Mouse (Mus musculus) heart, postnatal 10 days (tissue): ENCODE data around the gene Cacna1a. TPM values are rescaled to one million over a fixed set of nuclear protein-coding genes. Genes with fewer than 3 reads are reported as not detected.
"Not testable (repeated sequence)": the region's sequence is repeated elsewhere in the genome, so short reads cannot be mapped to it uniquely, and the experiment has no call there.

Experiments used
- DNase-seq, 2 experiments: peaks; one replicate each; pipeline ENCODE4 v3.0.0; 2021
- intact Hi-C: fragments of 180-260 bp; cut with DNase I; formaldehyde crosslinking; loops from one replicate; pipeline ENCODE4 v1.15.1; 2025
- total RNA-seq, 2 experiments: library from RNA; stranded (reverse); gene quantifications; 2 replicates each; pipeline ENCODE4 v1.2.3; 2021

The Cacna1a gene
- total RNA-seq, 2 experiments from 2014 or later = 6.1 to 6.5 TPM

DNA sequence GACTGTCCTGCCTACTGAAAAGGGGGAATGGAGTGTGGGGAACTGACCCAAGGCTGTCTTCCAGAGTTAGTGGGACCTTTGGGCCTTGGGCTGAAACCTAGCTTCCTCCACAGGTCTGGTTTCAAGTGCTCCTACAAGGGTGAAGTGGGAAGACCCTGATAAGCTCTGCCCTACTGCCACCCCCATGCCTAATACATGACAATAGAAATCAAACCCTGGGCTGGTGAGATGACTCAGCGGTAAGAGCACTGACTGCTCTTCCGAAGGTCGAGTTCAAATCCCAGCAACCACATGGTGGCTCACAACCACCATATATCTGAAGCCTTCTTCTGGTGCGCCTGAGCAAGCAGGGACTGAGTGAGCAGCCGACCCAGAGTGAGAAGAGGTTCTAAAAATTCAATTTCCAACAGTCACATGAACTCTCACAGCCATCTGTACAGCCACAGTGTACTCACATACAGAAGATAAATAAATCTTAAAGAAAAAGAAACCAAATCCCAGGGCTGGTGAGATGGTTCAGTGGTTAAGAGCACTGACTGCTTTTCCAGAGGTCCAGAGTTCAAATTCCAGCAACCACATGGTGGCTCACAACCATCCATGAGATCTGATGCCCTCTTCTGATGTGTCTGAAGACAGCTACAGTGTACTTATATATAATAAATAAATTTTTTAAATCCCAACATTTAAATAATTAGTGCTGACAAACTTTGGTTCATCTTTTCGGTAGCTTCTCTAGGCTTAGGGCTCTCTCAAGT is 280.7 kb downstream of the Cacna1a start:
- intact Hi-C loops = no loop called here

DNA sequence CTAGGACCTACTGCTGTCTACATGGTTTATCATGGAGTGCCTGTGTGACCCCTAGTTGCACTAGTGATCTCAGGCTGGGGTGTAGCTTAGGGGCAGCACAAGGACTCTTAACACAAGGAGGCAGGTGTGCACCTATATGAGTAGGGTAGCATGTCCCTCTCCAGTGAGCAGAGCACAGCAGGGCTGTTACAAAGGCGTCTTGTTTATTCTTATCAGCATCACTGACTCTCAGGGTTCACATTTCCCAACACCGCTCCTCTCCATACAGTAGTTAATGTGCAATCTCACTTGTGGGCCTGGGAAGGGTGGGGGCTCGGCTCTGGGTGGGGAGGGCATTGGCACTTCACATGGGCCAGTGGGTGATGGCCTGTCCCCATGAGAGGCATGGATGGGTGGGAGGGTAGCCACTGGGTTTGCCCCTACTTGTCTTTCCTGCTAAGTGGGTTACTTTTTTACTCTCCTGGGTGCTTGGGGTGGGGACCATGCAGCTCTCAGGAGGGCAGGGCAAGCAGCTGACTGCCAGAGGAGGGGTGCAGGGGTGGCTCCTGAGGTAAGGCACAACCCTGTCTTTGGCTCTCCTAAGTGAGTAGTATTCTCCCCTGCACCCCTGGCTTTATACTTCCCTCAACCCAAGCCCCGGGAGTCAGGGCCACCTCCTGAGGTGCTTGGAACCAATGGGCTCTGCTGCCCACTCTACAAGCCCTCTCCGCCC is 282.2 kb downstream of the Cacna1a start:
- intact Hi-C loops, DNase-seq: not testable (repeated sequence)

More for the DNA sequence above, 280.7 kb downstream of the Cacna1a start:
- DNase-seq = no peak

DNA sequence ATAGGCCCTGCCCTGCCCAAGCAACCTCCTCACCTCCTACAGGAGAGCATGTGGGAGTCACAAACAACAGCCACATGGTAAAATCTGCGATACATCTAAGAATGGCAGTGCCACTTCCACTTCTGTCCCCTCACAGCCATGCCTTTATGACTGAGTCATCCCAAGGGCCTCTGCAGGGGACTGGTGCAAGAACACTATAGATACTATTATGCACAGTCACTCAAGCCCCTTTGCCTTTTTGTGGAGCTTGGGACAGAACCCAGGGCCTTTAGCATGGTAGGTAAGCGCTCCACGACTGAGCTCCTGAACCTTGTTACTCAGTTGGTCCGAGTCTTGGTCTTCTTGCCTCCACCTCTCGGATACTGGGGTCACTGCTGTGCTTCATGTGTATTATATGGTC is 289.1 kb downstream of the Cacna1a start:
- DNase-seq = no peak
- intact Hi-C loops = no loop called here

GRCm38 (mm10) chr8:84681476-84681875 is 293.2 kb downstream of the Cacna1a start:
- no peak for DNase-seq
- intact Hi-C loops = no loop called here

- intact Hi-C loops = no loop called here
- DNase-seq = no peak
Measured at GRCm38 (mm10) chr8:84682257-84682656, 294.0 kb downstream of the Cacna1a start.

- DNase-seq = no peak
- intact Hi-C loops = no loop called here
Measured at GRCm38 (mm10) chr8:84684537-84684936, 296.3 kb downstream of the Cacna1a start.

DNA sequence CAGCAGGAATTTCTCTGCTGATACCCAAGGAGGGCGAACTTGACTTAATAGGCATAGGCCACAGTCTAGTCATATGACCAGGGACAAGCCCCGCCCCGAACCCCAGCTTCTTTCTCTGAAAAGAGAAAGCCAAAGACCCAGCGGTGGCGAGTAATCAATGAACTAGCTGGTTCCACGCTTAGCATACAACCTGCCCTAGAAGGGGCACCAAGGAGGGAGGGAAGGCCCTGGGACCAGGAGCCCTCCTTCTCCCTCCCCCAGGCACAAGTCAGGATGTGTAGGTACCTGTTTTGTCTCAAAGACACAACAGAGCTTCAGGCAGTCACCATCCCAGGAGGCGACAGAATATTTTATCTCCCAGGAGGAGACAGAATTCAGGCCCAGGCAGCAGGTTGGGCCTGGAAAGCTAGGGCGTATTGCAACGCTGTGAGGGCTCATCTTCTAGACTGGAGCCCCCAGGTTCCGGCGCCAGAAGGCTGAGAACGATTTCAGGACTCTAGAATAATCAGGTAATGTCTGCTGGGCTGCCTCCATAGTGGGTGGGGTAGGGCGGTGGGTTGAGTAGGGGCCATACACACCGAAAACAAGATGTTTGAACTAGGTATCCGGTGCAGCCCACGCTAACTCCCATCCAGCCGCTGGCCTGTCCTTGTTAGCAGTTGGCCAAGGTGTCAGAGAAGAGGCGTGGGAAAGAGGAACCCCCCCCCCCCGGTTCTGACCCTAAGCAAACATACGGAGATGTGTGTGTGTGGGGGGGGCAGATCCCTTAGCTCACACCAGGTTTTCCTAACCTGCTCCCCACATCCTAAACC is 298.2 kb downstream of the Cacna1a start, which contains the start of gene Trmt1:
TSS of gene Trmt1 (plus strand) at position 117 of the 812 bp plus-strand sequence.
- intact Hi-C loops = loop anchor here (1.0 to 5.0 kb wide), 2 partner anchors 21 to 94 kb away; no protein-coding TSS in a partner anchor

DNA sequence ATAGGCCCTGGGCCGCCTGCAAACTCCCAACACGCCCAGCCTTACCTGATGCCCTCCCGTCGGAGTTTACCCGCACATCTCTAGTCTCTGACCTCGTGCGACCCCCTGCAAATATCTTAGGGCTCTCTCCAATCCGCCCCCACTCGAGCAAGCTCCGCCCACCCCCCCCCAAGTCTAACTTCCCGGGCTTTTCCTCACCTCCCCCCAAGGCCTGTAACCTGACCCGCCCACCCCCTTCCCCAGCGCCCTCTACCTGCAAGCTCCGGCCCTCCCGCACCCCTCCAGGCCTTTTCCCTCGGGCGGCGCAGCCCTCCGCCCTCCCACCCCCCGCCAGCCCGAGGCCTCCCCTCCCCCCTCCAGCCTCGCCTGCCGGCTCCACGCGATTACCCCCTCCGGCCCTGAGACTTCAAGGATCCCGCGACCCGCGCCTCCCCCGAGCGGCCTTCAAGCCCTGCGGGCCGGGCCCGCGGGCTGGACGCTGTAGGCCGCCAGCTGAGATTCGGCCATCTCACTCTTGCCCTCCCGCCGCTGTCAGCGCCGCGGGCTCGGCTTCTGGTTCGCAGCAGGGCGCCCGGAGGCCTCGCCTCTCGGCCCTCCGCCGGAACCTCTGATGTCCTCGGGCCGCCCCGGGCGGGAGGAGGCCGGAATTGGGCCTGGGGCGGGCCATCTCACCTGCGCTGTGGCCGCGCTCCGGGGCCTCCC is 298.9 kb downstream of the Cacna1a start:
- peak in 1 of 2 experiments; percentile 13 for DNase-seq
- intact Hi-C loops = loop anchor here (1.0 to 5.0 kb wide), 2 partner anchors 22 to 95 kb away; no protein-coding TSS in a partner anchor

More for the DNA sequence above, 298.2 kb downstream of the Cacna1a start, which contains the start of gene Trmt1:
- DNase-seq = peak in 1 of 2 experiments; percentile 23

- intact Hi-C loops = loop anchor here (1.0 to 5.0 kb wide), 2 partner anchors 22 to 95 kb away; no protein-coding TSS in a partner anchor
- DNase-seq = peak; percentile 92
Measured at GRCm38 (mm10) chr8:84687705-84688100, 299.5 kb downstream of the Cacna1a start, which contains the start of gene Nacc1. Nacc1 (minus strand) TSS chr8:84687862.

DNA sequence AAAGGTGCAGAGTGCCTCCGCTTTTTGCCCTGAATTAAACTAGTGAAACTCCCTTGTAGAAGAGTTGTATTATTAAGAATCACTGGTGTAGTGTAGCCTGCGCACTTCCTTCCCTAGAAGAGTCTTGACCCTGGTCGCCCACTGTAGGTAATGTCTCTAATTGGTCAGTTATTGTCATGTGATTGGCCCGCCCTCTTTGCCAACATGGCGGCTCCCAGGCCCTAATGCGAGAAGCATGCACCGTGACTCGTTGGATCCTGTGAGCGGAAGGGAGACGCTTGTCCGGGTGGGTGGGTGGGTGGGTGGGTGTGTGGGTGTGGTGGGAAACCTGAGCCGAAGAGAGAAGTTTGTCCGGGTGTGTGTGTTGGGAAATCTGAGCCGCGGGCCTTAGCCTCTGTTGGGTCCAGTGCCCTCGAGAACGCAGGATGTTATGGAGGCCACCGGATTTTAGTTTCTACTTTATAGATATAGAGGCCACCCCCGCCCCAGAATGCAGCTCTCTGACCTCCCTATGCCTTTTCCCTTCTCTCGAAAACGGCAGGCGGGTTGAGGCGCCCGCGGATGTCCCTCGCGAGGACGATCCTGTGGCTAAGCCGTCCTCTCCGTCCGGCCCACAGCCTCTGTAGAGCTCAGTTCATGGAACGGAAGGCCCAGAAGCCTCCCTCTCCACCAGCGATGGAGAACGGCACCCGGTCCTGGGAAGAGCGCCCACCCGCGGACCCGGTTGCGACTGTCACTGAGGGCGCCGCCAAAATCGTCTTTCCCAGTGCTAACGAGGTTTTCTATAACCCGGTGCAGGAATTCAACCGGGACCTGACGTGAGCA is 301.1 kb downstream of the Cacna1a start:
- intact Hi-C loops = loop anchor here (5.0 kb wide), 1 partner anchor 97 kb away; no protein-coding TSS in a partner anchor
- peak; percentile 95 to 96 for DNase-seq

Other genes with a start within 250 kb of the Cacna1a start
- 10 to 100 TPM; 13.3 to 14.1 TPM for gene Cc2d1a, start 240.5 kb upstream of the Cacna1a start, total RNA-seq
- gene 4930432K21Rik, start 240.4 kb upstream of the Cacna1a start, total RNA-seq = under 1 TPM; 0.22 to 0.32 TPM
- gene Nanos3, start 203.2 kb upstream of the Cacna1a start, total RNA-seq = 1 to 10 TPM; 3.6 to 4.1 TPM
- gene Zswim4, start 151.4 kb upstream of the Cacna1a start, total RNA-seq = 10 to 100 TPM; 10.5 to 11.3 TPM
- gene D8Ertd738e, start 138.7 kb upstream of the Cacna1a start, total RNA-seq = 100 to 1,000 TPM; 222 to 230 TPM
- 10 to 100 TPM; 15.5 to 16.0 TPM for gene Mri1, start 131.1 kb upstream of the Cacna1a start, total RNA-seq
- 10 to 100 TPM; 10.0 to 14.3 TPM for gene Ccdc130, start 118.1 kb upstream of the Cacna1a start, total RNA-seq